8 mouse cellular contexts compared by ENCODE assay signal in genomic region chrX:18254767-18255166, GRCm38 (mm10).
DNase-seq lines count a peak whose midpoint lies in the region; ATAC-seq and TF ChIP-seq lines count a peak whose summit lies in the region.

No protein-coding gene starts in this region.

- ATAC-seq in hindbrain, embryonic 13.5 days (ENCODE audit: low FRiP score), result peak; percentile 72

- no peak overlapping the region for H3K9ac ChIP-seq in hindbrain, embryonic 13.5 days

- TF ChIP-seq CTCF in spleen, adult 2 months (IDR thresholded peaks at IDR 0.05; ENCODE audit: extremely low read depth, insufficient read depth, insufficient read length, insufficient replicate concordance), result peak; percentile 26; the same call in 1 of the 2 replicates

- no peak overlapping the region for H3K27ac ChIP-seq in spleen, adult 2 months (ENCODE audit: insufficient read depth, low read length)
- H3K27ac ChIP-seq in hindbrain, embryonic 13.5 days, result no peak overlapping the region

- no peak for TF ChIP-seq POLR2A in spleen, adult 2 months (IDR thresholded peaks at IDR 0.05; ENCODE audit: low read depth, low read length)
- no peak for TF ChIP-seq POLR2A in myocyte (IDR thresholded peaks at IDR 0.05; ENCODE audit: insufficient read length, low read depth)

- no peak overlapping the region for H3K4me3 ChIP-seq in spleen, adult 2 months (ENCODE audit: extremely low read depth, insufficient read depth, insufficient read length)
- H3K4me3 ChIP-seq in hindbrain, embryonic 13.5 days, result no peak overlapping the region
- no peak overlapping the region for H3K4me3 ChIP-seq in myocyte

- H3K79me2 ChIP-seq in myocyte (ENCODE audit: control insufficient read depth, insufficient read depth), result no peaks in the 10 kb centered on the region

- H3K4me1 ChIP-seq in spleen, adult 2 months (ENCODE audit: control insufficient read depth, insufficient read depth, insufficient read length), result no peaks in the 10 kb centered on the region
- no peaks in the 10 kb centered on the region for H3K4me1 ChIP-seq in hindbrain, embryonic 13.5 days (replicated peaks)

- no peak overlapping the region for H3ac ChIP-seq in myocyte (ENCODE audit: control insufficient read depth, insufficient read length)

- DNase-seq in spleen, adult 2 months (ENCODE audit: low read depth in 1 of 2, low spot score in 2 of 2), result peak; percentile 5 to 15
- no peak for DNase-seq in spleen, adult 18-20 months
- DNase-seq in adipocyte (ENCODE audit: low spot score), result peak; percentile 88
- DNase-seq in embryo, embryonic 11 days, result peak; percentile 36
- DNase-seq in left cerebral cortex, adult 9 months (ENCODE audit: low spot score in 2 of 2), result peak; percentile 13 to 76
- DNase-seq in ovary, postnatal 10 days (ENCODE audit: low spot score), result no peak

- no peak overlapping the region for H3K4me2 ChIP-seq in hindbrain, embryonic 13.5 days
- H3K4me2 ChIP-seq in myocyte (ENCODE audit: low read depth), result no peak overlapping the region

- no peaks in the 10 kb centered on the region for H3K27me3 ChIP-seq in spleen, adult 2 months (ENCODE audit: control insufficient read depth, insufficient read depth, low read length)
- no peaks in the 10 kb centered on the region for H3K27me3 ChIP-seq in hindbrain, embryonic 13.5 days
- H3K27me3 ChIP-seq in myocyte (ENCODE audit: control insufficient read depth, insufficient read depth, insufficient read length), result no peaks in the 10 kb centered on the region

- WGBS in spleen, adult 2 months, result 50% methylated on average over 4 of the region's 4 CpGs
- WGBS in hindbrain, embryonic 13.5 days, result 52% methylated on average over 4 of the region's 4 CpGs

- H3K36me3 ChIP-seq in spleen, adult 2 months (ENCODE audit: control insufficient read depth, insufficient read depth, low read length), result peaks cover 6% of the 10 kb centered on the region
- H3K36me3 ChIP-seq in hindbrain, embryonic 13.5 days, result peaks cover 24% of the 10 kb centered on the region
- peaks cover 12% of the 10 kb centered on the region for H3K36me3 ChIP-seq in myocyte (ENCODE audit: control insufficient read depth, insufficient read depth)

- H3K9me3 ChIP-seq in hindbrain, embryonic 13.5 days, result no peaks in the 10 kb centered on the region

TF ChIP-seq in myocyte, 11 proteins besides CTCF, POLR2A, EP300 and RAD21:
- TF ChIP-seq CEBPB (IDR thresholded peaks at IDR 0.05; ENCODE audit: insufficient read depth, poor library complexity, severe bottlenecking) (peak; percentile 92), E2F4 (IDR thresholded peaks at IDR 0.05; ENCODE audit: insufficient read depth) (no peak)

Comparison
In these comparisons a context has a peak if more than half of its experiments do, and no peak if none do; other contexts are left out.
1. DNase-seq: peak in spleen, adult 2 months (2 of 2), adipocyte (single experiment), embryo, embryonic 11 days (single experiment) and left cerebral cortex, adult 9 months (2 of 2); none in spleen, adult 18-20 months (0 of 2) and ovary, postnatal 10 days (single experiment).